Mouse (Mus musculus) bone marrow, adult 2 months (tissue): ENCODE results near the gene Rps15. TPM values are rescaled to one million over a fixed set of nuclear protein-coding genes. Genes with fewer than 3 reads are reported as not detected.

Experiments used
- H3K27ac ChIP-seq: fragments of 200-500 bp; 2 replicates; pipeline ENCODE4 v1.5.1; 2012; ENCODE audit warnings: low read depth, mild to moderate bottlenecking, control low read depth, inconsistent platforms, low read length; ENCODE audit not compliant: control insufficient read depth, poor library complexity, insufficient read depth
- H3K4me1 ChIP-seq: fragments of 200-500 bp; 2 replicates; pipeline ENCODE4 v1.6.1; 2011; ENCODE audit warnings: low read length; ENCODE audit not compliant: control insufficient read depth, insufficient read depth
- H3K4me3 ChIP-seq: fragments of 200-500 bp; replicated peaks from 2 replicates; pipeline ENCODE3; 2011; ENCODE audit warnings: mild to moderate bottlenecking, low read depth, low read length, control low read depth; ENCODE audit not compliant: control insufficient read depth
- CTCF ChIP-seq: fragments of 200-500 bp; IDR thresholded peaks from 2 replicates; pipeline ENCODE4 v1.5.1; 2011; ENCODE audit warnings: low read length, control low read depth; ENCODE audit not compliant: control insufficient read depth, insufficient read depth
- POLR2A ChIP-seq: fragments of 200-500 bp; IDR thresholded peaks from 2 replicates; pipeline ENCODE4 v1.6.1; 2011; ENCODE audit warnings: low read depth, mild to moderate bottlenecking, control low read depth, low read length, borderline replicate concordance; ENCODE audit not compliant: control insufficient read depth
- WGBS: fragments of 180-500 bp; shearing (Covaris S2); methylation state at CpG from one replicate; pipeline ENCODE4 v1.1.7; 2018; 5-methylcytosine and 5-hydroxymethylcytosine counted together
- polyA plus RNA-seq: library from polyadenylated mRNA; stranded (reverse); fragments of >200 nt; gene quantifications from 2 replicates; pipeline ENCODE4 v1.2.4, GENCODE M21; 2011; ENCODE audit warnings: low replicate concordance; ENCODE audit not compliant: missing spikeins, insufficient read depth, insufficient read length

Rps15 gene
- polyA plus RNA-seq, 1 experiment, result 2,445 TPM

DNA sequence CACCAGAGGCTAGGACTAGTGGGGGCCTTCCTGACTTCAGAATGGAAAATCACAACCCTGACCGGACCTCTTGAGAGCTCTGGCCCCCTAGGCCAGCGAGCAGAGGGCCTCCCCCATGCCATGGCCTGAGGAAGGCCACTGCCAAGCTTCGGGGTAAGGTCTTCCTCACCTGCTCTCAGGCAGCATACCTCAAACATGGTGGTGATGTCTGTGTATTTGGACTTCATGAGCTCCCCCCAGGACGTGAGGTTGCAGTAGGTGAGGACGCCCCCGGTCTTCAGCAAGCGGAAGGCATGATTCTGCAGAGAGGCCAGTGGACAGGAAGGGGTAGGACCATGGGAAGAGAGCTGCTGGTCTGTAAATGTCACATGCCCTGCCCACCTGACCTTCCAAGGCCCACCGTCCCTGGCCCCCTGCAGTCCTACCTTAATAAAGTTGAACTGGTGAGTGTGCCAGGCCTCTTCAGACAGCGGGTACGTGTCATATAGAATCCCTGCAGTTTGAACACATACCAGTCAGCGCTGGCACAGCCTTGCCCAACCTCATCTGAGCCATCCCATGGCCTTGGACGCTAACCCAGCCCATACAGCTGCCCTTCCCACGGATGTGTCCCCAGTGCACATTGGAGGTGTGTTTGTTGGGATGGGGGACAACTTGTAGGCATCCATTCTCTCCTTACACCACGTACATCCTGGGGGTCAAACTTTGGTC is 33.3 kb upstream of the Rps15 start:
- H3K4me3 ChIP-seq, result no peak overlapping the region
- no peak overlapping the region for H3K27ac ChIP-seq
- TF ChIP-seq CTCF (no peak), POLR2A (no peak)
- 89% methylated on average over 14 of the region's 14 CpGs for WGBS
- H3K4me1 ChIP-seq, result no peaks in the 10 kb centered on the region; the same call in 1 of the 2 replicates

DNA sequence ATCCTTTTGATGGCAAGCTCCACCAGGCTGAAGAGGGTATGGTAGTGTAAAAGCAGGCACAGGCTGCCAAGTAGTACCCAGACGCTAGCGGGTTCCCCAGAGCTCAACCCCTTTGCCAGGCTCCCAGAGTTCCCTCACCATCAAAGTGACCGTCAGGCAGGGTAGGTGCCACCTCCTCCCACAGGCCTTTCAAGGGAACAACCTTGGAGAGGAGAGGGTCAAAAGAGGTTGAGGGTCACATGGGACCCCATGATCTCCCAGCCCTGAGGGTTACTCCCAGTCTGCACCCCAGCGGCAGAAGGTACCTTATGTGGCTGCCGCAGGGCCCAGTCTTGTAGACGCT is 32.8 kb upstream of the Rps15 start:
- no peaks in the 10 kb centered on the region; the same call in 1 of the 2 replicates for H3K4me1 ChIP-seq
- H3K4me3 ChIP-seq, result no peak overlapping the region

DNA sequence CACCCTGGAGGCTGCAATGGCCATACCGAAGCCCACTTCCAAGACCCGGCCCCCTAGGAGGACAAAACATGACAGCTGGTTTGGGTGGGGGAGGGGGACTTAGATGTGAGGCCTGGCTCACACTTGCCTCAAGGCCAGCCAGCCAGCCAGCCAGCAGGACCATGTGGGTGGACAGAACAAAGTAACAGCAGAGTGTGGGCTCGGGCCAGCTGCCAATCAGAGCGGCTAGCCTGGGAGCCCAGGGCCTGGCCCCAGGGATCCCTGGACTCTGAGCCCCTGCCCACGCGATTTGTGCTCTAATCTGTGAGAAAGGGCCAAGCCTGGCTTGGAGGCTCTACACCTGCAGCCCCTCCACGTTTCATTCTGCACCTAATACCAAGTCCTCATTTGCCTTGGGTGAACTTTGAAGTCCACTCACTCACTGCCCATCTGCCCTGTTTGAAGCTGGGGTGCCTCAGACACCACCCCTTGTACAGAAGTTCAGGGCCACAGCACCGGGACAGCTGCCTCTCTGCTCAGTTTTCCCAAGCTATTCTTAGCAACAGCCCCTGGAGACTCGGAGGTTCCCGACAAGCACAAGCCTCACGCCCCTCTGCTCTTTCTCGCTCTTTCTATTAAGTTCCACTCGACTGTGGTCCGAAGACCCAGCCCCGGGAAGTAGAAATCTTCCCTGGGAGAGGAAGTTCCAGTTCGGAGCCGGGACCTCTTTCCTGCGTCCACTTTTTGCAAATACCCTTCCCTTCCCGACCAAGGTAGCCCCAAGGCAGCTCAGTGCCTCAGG is 32.2 kb upstream of the Rps15 start:
- peak overlapping the region; percentile 55 for H3K4me3 ChIP-seq
- no peak overlapping the region for H3K27ac ChIP-seq
- H3K4me1 ChIP-seq, result no peaks in the 10 kb centered on the region; the same call in 1 of the 2 replicates
- 25% methylated on average over 19 of the region's 19 CpGs for WGBS
- TF ChIP-seq CTCF, result no peak
- no peak for TF ChIP-seq POLR2A

More for the DNA sequence above, 32.8 kb upstream of the Rps15 start:
- no peak overlapping the region for H3K27ac ChIP-seq
- WGBS, result 91% methylated on average over 6 of the region's 6 CpGs
- no peak for TF ChIP-seq POLR2A

DNA sequence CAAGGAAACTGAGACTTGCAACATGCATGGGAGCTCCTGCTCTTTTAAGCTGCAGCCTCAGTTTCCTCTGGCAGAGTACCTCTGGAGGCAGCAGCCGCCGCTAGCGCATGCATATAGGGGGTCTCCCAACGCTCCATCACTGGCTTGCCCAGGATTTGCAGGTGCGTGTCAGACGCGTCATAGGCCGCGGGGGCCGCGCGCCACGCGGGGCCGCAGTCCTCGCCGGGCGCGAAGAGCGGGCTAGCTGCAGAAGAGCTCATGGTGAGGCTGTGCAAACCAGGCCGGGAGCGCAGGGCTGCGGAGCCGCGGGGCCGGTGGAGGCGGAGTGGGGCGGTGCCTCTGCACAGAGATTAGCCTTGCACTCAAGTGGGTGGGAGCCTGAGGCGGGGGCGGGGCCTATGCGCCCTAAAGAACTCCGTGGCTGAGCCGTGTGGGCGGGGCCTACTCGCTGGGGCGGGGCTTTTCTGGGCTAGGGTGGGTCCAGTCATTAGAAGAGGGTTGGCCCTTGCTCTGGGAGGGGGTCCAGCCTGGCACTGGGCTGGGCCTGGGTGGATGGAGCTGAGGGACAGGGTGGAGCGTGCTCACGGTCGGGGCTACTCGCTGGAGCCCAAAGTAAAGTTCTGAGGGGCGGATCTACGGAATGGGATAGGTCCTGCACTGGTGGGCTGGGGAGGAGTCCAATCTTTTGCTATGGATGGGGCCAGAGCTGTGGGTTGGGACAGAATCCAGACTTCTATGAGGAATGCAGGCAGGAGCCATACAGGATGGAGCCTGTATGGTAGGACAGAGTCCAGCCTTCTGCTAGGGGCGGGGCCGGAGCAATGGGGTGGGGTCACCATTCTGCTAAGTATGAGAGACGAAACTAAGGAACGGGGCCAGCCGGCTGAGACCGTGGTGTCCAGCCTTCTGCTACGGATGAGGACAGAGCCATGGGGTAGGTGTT is 31.3 kb upstream of the Rps15 start, which contains the start of the genes Gamt and Dazap1:
TSS of gene Gamt (minus strand) at position 371 of the 943 bp plus-strand sequence.
TSS of gene Dazap1 (plus strand) at position 845 of the 943 bp plus-strand sequence.
- TF ChIP-seq POLR2A (peak; percentile 54; the same call in 1 of the 2 replicates), CTCF (no peak)
- Histone ChIP-seq H3K4me1 (no peaks in the 10 kb centered on the region; the same call in 1 of the 2 replicates), H3K4me3 (peak within 1 kb of the TSS; percentile 72), H3K27ac (peak within 1 kb of the TSS; percentile 84)
- WGBS, result under 1% methylated on average over 49 of the region's 49 CpGs

DNA sequence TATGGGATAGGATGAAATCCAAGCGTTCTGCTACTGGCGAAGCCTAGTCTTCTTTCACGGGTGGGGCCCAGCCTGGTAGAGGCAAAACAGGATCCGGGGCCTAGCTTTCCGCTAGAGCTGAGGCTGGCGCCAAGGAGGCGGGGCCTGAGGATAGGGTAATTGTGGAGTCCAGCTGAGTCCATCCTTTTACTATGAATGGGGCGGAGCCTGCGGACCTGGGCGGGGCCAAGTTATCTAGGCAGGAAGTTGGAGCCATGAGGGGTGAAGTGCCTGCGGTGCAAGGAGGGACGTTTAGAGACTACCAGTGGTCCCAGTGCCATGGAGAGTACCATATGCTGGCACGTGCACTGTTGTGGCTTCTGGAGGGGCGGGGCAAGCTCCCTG is 30.7 kb upstream of the Rps15 start:
- Histone ChIP-seq H3K27ac (peak overlapping the region; percentile 84), H3K4me3 (peak overlapping the region; percentile 72), H3K4me1 (no peaks in the 10 kb centered on the region; the same call in 1 of the 2 replicates)
- TF ChIP-seq POLR2A (peak; percentile 48; the same call in 1 of the 2 replicates), CTCF (no peak)
- WGBS, result 0% methylated on average over 14 of the region's 14 CpGs

DNA sequence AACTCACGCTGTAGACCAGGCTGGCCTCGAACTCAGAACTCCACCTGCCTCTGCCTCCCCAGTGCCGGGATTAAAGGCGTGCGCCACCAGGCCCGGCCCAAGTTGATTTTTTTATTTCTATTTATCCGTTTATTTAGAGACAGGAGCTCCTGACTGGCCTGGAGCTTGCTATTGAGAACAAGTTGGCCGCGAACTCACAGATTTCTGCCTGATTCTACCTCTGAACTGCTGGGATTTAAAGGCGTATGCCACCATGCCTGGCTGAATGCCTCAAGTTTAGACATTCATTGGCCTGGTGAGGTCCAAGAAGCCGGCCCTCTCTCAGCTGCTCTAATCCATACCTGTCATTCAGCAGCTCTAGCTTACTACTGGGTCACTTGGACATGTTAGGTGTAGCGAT is 30.1 kb upstream of the Rps15 start:
- no peak overlapping the region for H3K4me3 ChIP-seq
- no peak for TF ChIP-seq CTCF
- 68% methylated on average over 12 of the region's 12 CpGs for WGBS
- no peaks in the 10 kb centered on the region; the same call in 1 of the 2 replicates for H3K4me1 ChIP-seq
- no peak overlapping the region for H3K27ac ChIP-seq

DNA sequence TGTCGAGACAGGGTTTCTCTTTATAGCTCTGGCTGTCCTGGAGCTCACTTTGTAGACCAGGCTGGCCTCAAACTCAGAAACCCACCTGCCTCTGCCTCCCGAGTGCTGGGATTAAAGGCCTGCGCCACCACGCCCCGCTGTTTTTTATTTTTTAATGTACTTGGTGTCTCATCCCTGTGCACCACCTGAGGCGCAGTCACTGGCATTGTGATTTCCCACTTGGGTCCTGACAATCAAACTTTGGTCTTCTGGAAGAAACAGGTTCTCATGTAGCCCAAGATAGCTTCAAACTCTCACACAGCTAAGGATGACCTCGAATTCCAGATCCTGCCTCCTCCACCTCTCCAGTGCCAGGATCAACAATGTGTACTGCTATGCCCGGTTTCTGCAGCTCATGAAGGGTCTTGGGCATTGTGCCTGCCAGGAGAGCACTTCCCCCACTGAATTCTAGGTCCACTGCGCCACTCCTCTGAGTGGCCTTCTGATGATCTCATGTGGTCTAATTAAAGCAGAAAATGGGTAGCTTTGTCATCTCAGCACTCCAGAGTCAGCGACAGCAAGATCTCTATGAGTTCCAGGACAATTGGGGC is 29.4 kb upstream of the Rps15 start:
- WGBS, result 87% methylated on average over 10 of the region's 10 CpGs
- no peak for TF ChIP-seq CTCF
- TF ChIP-seq POLR2A, result no peak
- H3K4me3 ChIP-seq, result no peak overlapping the region
- no peak overlapping the region for H3K27ac ChIP-seq
- no peaks in the 10 kb centered on the region; the same call in 1 of the 2 replicates for H3K4me1 ChIP-seq
